Mouse (Mus musculus) hindbrain, embryonic 11.5 days (tissue): Measurements from ENCODE around the gene Il19. TPM values are rescaled to one million over a fixed set of nuclear protein-coding genes. Genes with fewer than 3 reads are reported as not detected.
A peak's percentile ranks its signal among the peaks of the same experiment; 100 is the strongest.

Experiments
- ATAC-seq: fragments of 200-750 bp; cut with Nextera tagmentation; 2 replicates; pipeline ENCODE4 v1.8.0; 2017; ENCODE audit warnings: mild to moderate bottlenecking, moderate TSS enrichment, moderate library complexity; ENCODE audit not compliant: low FRiP score
- DNase-seq: peaks from one replicate; pipeline ENCODE4 v3.0.0-alpha.2; 2015; ENCODE audit warnings: low spot score
- H3K27ac ChIP-seq: fragments of 300-500 bp; sonication (generic); 2 replicates; pipeline ENCODE4 v1.5.1; 2014; ENCODE audit warnings: mild to moderate bottlenecking, low read depth, low read length
- H3K27me3 ChIP-seq: fragments of 300-500 bp; sonication (generic); 2 replicates; pipeline ENCODE4 v1.6.1; 2014; ENCODE audit warnings: mild to moderate bottlenecking, low read length, moderate library complexity, mixed read lengths; ENCODE audit not compliant: control insufficient read depth, insufficient read depth
- H3K36me3 ChIP-seq: fragments of 300-500 bp; sonication (generic); 2 replicates; pipeline ENCODE4 v1.6.1; 2014; ENCODE audit warnings: mild to moderate bottlenecking, low read length, moderate library complexity, mixed read lengths; ENCODE audit not compliant: control insufficient read depth, insufficient read depth
- H3K4me1 ChIP-seq: fragments of 300-500 bp; sonication (generic); replicated peaks from 2 replicates; pipeline ENCODE4 v1.6.1; 2014; ENCODE audit warnings: low read length, mixed read lengths; ENCODE audit not compliant: control insufficient read depth, insufficient read depth
- H3K4me2 ChIP-seq: fragments of 300-500 bp; sonication (generic); replicated peaks from 2 replicates; pipeline ENCODE4 v1.6.1; 2014; ENCODE audit warnings: mild to moderate bottlenecking, low read depth, low read length
- H3K4me3 ChIP-seq: fragments of 300-500 bp; sonication (generic); 2 replicates; pipeline ENCODE4 v1.5.1; 2014; ENCODE audit warnings: low read depth, low read length
- H3K9ac ChIP-seq: fragments of 300-500 bp; sonication (generic); 2 replicates; pipeline ENCODE4 v1.6.1; 2014; ENCODE audit warnings: low read depth, low read length
- H3K9me3 ChIP-seq: fragments of 300-500 bp; sonication (generic); 2 replicates; pipeline ENCODE4 v1.6.1; 2016; ENCODE audit warnings: low read length; ENCODE audit not compliant: control insufficient read depth
- WGBS: fragments of 180-500 bp; shearing (Covaris S2); extraction: QIAGEN DNeasy Blood & Tissue Kit; methylation state at CpG from one replicate; pipeline ENCODE4 v1.1.7; 2014; 5-methylcytosine and 5-hydroxymethylcytosine counted together
- polyA plus RNA-seq: library from polyadenylated mRNA; unstranded; fragments of >200 nt; fragmentation: Nextera tagmentation; extraction: Ambion mirVana; gene quantifications from 2 replicates; pipeline ENCODE4 v1.2.1, GENCODE M21; 2014

Gene Il19
- polyA plus RNA-seq, 1 experiment from 2014 or later: not detected

GRCm38 (mm10) chr1:130938192-130938591 lies 1.7 kb downstream of the Il19 start:
- no peaks in the 10 kb centered on the region for H3K27me3 ChIP-seq
- H3K27ac ChIP-seq: no peak overlapping the region
- WGBS: 62% methylated on average over 7 of the region's 7 CpGs
- H3K4me1 ChIP-seq: no peaks in the 10 kb centered on the region
- no peak overlapping the region for H3K9ac ChIP-seq
- no peaks in the 10 kb centered on the region for H3K36me3 ChIP-seq
- ATAC-seq (no peak), DNase-seq (no peak)
- H3K9me3 ChIP-seq: no peaks in the 10 kb centered on the region
- no peak overlapping the region for H3K4me3 ChIP-seq
- H3K4me2 ChIP-seq: no peak overlapping the region

DNA sequence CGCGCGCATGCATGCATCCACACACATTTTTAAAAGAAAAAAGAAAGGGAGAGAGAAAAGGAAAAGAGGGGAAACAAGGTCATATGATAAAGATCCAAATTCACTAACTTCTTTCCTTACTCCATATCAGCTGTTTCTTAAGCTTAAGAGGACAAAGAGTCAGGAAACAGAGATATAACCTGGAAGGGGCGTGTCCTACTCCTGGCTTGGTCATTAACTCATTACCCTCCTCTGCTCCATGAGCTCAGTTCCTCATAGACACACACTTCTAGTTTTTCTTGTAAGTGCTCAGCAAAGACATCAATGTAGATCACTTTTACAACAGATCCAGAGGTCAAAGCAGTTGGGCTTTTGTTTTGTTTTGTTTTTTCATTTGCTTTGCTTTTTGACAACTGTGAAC lies 2.7 kb downstream of the Il19 start:
- H3K4me3 ChIP-seq: no peak overlapping the region
- H3K27ac ChIP-seq: no peak overlapping the region
- H3K27me3 ChIP-seq: no peaks in the 10 kb centered on the region
- H3K9me3 ChIP-seq: no peaks in the 10 kb centered on the region
- 92% methylated on average over 4 of the region's 4 CpGs for WGBS
- H3K4me1 ChIP-seq: no peaks in the 10 kb centered on the region
- ATAC-seq (no peak), DNase-seq (no peak)
- no peak overlapping the region for H3K4me2 ChIP-seq
- no peaks in the 10 kb centered on the region for H3K36me3 ChIP-seq
- H3K9ac ChIP-seq: no peak overlapping the region

GRCm38 (mm10) chr1:130936351-130936750 lies 3.6 kb downstream of the Il19 start:
- H3K9ac ChIP-seq: no peak overlapping the region
- no peaks in the 10 kb centered on the region for H3K36me3 ChIP-seq
- H3K4me2 ChIP-seq: no peak overlapping the region
- no peaks in the 10 kb centered on the region for H3K27me3 ChIP-seq
- DNase-seq (peak; percentile 39), ATAC-seq (no peak)
- no peaks in the 10 kb centered on the region for H3K4me1 ChIP-seq
- WGBS: 59% methylated on average over 6 of the region's 6 CpGs
- H3K27ac ChIP-seq: no peak overlapping the region
- H3K9me3 ChIP-seq: no peaks in the 10 kb centered on the region
- H3K4me3 ChIP-seq: no peak overlapping the region

DNA sequence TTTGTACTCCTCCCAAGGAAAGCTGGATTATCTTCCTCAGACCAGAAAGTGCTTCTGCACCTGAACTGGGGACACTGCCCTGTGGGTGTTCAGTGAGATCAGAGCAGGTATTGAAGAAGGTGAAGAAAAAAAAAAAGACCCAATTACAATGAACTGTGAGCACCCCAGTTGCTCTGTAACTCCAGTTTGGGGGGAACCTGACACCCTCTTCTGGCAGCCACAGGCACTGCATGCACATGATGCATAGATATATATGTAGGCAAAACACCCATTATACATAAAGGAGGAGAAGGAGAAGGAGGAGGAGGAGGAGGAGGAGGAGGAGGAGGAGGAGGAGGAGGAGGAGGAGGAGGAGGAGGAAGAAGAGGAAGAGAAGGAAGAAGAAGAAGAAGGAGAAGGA lies 13.4 kb downstream of the Il19 start:
- Histone ChIP-seq H3K9me3 (no peaks in the 10 kb centered on the region), H3K36me3 (no peaks in the 10 kb centered on the region), H3K9ac (no peak overlapping the region), H3K27me3 (no peaks in the 10 kb centered on the region), H3K4me3 (no peak overlapping the region), H3K27ac (no peak overlapping the region), H3K4me2 (no peak overlapping the region), H3K4me1 (no peaks in the 10 kb centered on the region)
- DNase-seq (no peak), ATAC-seq (no peak)

DNA sequence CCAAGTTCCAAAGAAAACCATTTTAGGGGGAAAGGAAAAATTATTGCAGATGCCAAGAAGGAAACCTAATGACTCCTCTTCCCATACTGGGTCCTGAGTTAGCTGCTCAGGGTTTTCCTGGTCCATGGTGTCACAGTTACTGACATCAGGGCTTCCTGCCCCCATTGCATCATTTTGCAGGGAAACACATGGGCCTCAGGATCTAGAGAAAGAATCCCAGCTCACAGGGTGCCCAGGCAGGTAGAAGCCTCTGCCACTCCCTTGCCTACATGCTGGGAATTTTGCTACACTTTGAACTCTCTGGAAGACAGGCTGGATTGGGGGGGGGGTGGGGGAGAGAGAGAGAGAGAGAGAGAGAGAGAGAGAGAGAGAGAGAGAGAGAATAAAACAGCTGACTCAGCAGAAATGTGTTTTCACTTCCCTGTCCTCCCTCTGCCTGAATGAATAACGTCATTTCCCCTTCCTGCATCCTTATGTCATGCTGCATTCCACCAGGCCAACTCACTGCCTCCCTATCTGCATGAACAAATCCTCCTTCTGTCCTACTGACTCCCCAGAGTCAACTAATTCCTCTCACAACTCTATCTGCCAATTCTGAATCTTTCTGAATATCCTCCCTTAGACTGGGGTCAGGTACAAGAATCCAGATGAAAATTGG lies 21.5 kb downstream of the Il19 start:
- Histone ChIP-seq H3K4me3 (no peak overlapping the region), H3K27me3 (no peaks in the 10 kb centered on the region), H3K9me3 (no peaks in the 10 kb centered on the region), H3K36me3 (no peaks in the 10 kb centered on the region), H3K9ac (no peak overlapping the region), H3K27ac (no peak overlapping the region), H3K4me2 (no peak overlapping the region), H3K4me1 (no peaks in the 10 kb centered on the region)
- DNase-seq (no peak), ATAC-seq (no peak)
- 22% methylated on average over 1 of the region's 1 CpGs for WGBS

DNA sequence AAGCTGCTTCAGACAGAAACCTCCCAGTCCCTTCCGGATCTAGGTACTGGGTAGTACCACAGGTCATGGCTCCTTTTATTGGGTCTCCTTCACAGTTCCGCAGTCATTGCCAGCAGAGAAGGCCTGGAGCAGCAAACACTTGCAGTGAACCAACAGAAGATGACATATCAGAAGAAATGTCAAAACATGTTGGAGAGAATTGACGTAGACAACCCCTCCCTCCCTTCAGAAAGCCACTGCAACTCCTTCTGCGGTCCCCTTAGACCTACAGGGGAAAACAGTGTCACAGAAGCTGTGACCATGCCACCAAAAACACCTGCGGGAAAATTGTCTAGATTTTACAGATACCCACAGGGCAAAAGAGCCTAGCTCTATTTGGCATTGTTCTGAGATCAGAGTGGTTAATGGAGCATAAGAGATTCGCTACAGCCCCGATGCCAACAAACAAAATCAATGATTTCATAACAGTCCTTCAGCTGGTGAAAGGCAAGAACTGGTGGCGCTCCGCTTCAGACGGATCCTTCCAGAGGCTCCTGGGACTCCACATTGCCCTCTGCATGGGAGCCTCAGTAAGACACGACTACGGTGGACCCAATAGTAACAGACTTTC lies 28.4 kb downstream of the Il19 start, which contains the start of gene Il20:
TSS of gene Il20 (minus strand) at position 51 of the 610 bp plus-strand sequence.
- Histone ChIP-seq H3K27me3 (no peaks in the 10 kb centered on the region), H3K4me1 (no peaks in the 10 kb centered on the region), H3K4me2 (no peak within 1 kb of the TSS), H3K27ac (no peak within 1 kb of the TSS), H3K36me3 (no peaks in the 10 kb centered on the region), H3K4me3 (no peak within 1 kb of the TSS), H3K9ac (no peak within 1 kb of the TSS), H3K9me3 (no peaks in the 10 kb centered on the region)
- ATAC-seq (no peak), DNase-seq (no peak)
- WGBS: 82% methylated on average over 12 of the region's 12 CpGs

DNA sequence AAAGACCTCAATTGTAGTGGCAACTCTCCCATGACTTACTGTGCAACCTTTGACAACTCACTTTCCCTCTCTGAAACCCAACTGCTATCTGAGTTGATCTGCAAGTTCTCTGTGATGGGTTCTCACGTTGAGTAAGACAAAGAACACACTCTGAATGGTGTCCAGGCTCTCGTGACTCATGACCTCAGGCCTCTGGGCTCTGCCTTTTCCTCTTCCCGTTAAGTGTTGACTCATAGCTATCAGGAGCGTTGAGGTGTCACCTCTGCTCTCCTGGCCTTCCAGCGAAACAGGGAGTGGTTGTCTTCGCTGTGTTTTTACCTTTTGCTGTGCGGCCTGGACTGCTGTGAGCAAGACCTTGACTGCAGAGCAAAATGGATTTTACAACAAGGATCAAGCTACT lies 37.4 kb downstream of the Il19 start:
- no peak overlapping the region for H3K9ac ChIP-seq
- no peak overlapping the region for H3K4me2 ChIP-seq
- no peak overlapping the region for H3K27ac ChIP-seq
- no peaks in the 10 kb centered on the region for H3K27me3 ChIP-seq
- WGBS: 88% methylated on average over 7 of the region's 7 CpGs
- ATAC-seq (no peak), DNase-seq (no peak)
- no peaks in the 10 kb centered on the region for H3K9me3 ChIP-seq
- H3K4me1 ChIP-seq: no peaks in the 10 kb centered on the region
- no peaks in the 10 kb centered on the region for H3K36me3 ChIP-seq
- no peak overlapping the region for H3K4me3 ChIP-seq

DNA sequence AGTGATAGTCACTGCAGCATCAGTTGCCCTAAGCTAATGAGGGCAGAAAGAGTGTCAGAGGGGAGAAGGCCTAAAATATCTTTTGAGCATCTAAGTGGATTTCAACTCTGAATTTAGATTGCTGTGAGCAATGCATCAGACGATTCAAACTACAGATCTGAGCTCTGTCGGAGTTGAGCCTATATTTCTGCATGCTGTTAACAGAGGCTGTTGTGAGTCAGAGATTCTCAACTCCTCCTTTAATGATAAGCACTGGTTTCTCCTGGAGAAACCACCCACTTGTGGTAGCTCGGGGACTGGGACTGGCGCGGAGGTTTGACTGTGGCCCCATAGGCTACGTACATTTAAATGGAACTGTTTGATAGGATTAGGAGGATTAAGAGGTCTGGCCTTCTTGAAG lies 45.4 kb downstream of the Il19 start:
- Histone ChIP-seq H3K27me3 (no peaks in the 10 kb centered on the region), H3K9me3 (no peaks in the 10 kb centered on the region), H3K36me3 (no peaks in the 10 kb centered on the region), H3K27ac (no peak overlapping the region), H3K9ac (no peak overlapping the region), H3K4me3 (no peak overlapping the region), H3K4me2 (no peak overlapping the region), H3K4me1 (no peaks in the 10 kb centered on the region)
- 74% methylated on average over 6 of the region's 6 CpGs for WGBS
- DNase-seq (no peak), ATAC-seq (no peak)

DNA sequence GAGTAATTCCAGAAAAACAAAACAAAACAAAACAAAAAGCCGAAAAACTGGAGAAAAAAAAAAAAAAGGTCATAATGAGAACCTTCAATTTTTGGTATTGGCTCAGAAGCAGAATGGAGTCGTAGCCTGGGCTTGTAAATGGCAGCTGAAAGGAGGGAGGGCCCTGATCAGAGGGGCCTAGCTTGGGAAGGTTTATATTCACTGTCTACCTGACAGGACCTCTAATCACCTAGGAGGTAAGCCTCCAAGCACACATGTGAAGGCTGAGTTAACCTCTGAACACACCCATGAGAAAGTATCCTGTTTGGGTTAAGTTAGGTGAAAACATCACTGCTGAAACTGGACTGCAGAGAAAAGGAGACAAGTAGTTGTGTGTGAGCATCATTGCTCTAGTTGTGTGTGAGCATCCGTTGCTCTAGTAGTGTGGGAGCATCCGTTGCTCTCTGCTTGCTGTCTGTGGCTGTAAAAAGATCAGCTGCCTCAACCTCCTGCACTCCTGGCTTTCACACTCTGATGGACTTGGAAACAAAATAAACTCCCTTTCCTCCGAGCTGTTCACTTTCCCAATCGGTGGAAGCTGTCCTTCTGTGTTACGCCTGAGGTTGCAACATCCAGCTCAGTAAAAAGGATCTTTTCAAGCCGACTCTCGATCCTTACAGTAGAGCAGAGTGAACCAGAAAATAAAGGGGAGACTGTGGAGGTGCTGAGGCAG lies 46.4 kb downstream of the Il19 start:
- WGBS: 78% methylated on average over 9 of the region's 9 CpGs
- Histone ChIP-seq H3K27me3 (no peaks in the 10 kb centered on the region), H3K36me3 (no peaks in the 10 kb centered on the region), H3K4me3 (no peak overlapping the region), H3K9me3 (no peaks in the 10 kb centered on the region), H3K27ac (no peak overlapping the region), H3K9ac (no peak overlapping the region), H3K4me1 (no peaks in the 10 kb centered on the region), H3K4me2 (no peak overlapping the region)
- no peak for ATAC-seq
- no peak for DNase-seq
